11 mouse cellular contexts compared by ENCODE assay signal in the genomic region with DNA sequence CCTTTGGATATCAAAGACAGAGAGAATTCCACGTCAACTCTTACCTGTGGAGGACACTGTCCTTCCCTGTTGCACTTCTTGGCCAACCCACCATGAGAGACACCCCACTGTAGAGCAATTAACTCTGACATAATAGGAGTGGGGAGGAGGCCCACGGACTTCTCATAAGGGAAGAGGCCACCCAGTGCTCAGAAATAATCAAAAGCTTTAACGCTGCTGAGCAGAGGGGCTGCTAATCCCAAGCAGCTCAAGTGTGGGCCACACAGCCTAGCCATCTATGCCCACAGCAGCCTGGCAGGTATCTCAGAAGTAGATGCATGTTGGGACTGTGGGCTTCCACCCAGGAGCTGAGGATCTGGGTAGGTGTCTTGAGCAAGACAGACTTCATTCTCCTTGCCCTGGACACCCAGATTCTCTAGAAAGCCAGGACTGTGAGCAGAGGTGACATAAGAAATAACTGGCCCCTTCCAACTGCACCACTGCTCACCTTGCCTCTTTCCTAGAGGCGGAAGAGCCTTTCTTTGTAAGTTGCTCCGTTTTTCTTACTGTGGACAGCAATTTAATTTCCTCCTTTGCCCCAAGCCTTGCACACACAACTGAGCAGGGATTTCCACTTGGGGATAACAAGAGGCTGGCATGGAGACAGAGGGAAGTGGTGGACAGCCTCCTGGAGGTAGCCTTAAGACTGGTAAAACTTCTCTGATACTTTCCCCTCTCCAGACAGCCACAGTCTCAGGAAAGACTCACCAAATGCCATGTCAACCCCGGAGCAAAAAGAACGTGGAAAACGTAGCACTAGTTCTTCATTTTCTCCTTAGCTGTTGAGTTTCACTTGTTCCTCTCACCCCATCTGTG. TPM values are rescaled to one million over a fixed set of nuclear protein-coding genes. Genes with fewer than 3 reads are reported as not detected.
DNase-seq lines count a peak whose midpoint lies in the region; ATAC-seq lines count a peak whose summit lies in the region.
"Had no signal": no experiment of that assay in that cellular context is flagged by ENCODE, and none has a peak within 500 bp of the region (broad histone marks: within the 10 kb centered on the region; RNA-seq: fewer than 3 reads in every experiment).

No protein-coding gene starts in this region.

- H3K9ac ChIP-seq in embryonic facial prominence, embryonic 11.5 days (replicated peaks; ENCODE audit: low read length), result peak overlapping the region; percentile 37
- peak overlapping the region; percentile 86 for H3K9ac ChIP-seq in hindbrain, embryonic 11.5 days (ENCODE audit: low read depth, low read length)
- H3K9ac ChIP-seq in midbrain, embryonic 14.5 days (replicated peaks; ENCODE audit: low read length), result peak overlapping the region; percentile 71
- H3K9ac ChIP-seq: liver, embryonic 12.5 days had no signal

- H3K36me3 ChIP-seq in embryonic facial prominence, embryonic 11.5 days (replicated peaks; ENCODE audit: control insufficient read depth, insufficient read depth, low read depth, low read length), result no peaks in the 10 kb centered on the region
- H3K36me3 ChIP-seq in hindbrain, embryonic 11.5 days (ENCODE audit: control insufficient read depth, insufficient read depth, low read length), result no peaks in the 10 kb centered on the region
- no peaks in the 10 kb centered on the region for H3K36me3 ChIP-seq in midbrain, embryonic 14.5 days (ENCODE audit: control insufficient read depth, insufficient read depth, low read length)
- H3K36me3 ChIP-seq: liver, embryonic 12.5 days had no signal

- ATAC-seq in embryonic facial prominence, embryonic 11.5 days (replicated peaks; ENCODE audit: insufficient number of reproducible peaks, low FRiP score, low TSS enrichment, low read depth), result no peak
- no peak for ATAC-seq in hindbrain, embryonic 11.5 days (ENCODE audit: low FRiP score)
- no peak for ATAC-seq in midbrain, embryonic 14.5 days (ENCODE audit: low FRiP score, low TSS enrichment)
- ATAC-seq in megakaryocyte, adult 5-6 weeks (ENCODE audit: poor library complexity, severe bottlenecking), result no peak
- ATAC-seq: liver, embryonic 12.5 days had no signal

- H3K4me2 ChIP-seq in embryonic facial prominence, embryonic 11.5 days (ENCODE audit: low read depth, low read length), result peak overlapping the region; percentile 14; the same call in 1 of the 2 replicates
- peak overlapping the region; percentile 68 for H3K4me2 ChIP-seq in hindbrain, embryonic 11.5 days (replicated peaks; ENCODE audit: low read depth, low read length)
- peak overlapping the region; percentile 72 for H3K4me2 ChIP-seq in midbrain, embryonic 14.5 days (ENCODE audit: low read length)
- H3K4me2 ChIP-seq: liver, embryonic 12.5 days had no signal

- H3K27me3 ChIP-seq in embryonic facial prominence, embryonic 11.5 days (ENCODE audit: control insufficient read depth, insufficient read depth, low read length), result peaks cover 57% of the 10 kb centered on the region
- H3K27me3 ChIP-seq in hindbrain, embryonic 11.5 days (ENCODE audit: control insufficient read depth, insufficient read depth, low read length), result peaks cover 7% of the 10 kb centered on the region; the same call in 1 of the 2 replicates
- H3K27me3 ChIP-seq in midbrain, embryonic 14.5 days (ENCODE audit: control insufficient read depth, insufficient read depth, low read length), result peaks cover 5% of the 10 kb centered on the region; the same call in 1 of the 2 replicates

- no peak overlapping the region for H3K27ac ChIP-seq in embryonic facial prominence, embryonic 11.5 days (replicated peaks; ENCODE audit: low read depth, low read length)
- H3K27ac ChIP-seq in hindbrain, embryonic 11.5 days (ENCODE audit: low read depth, low read length), result peak overlapping the region; percentile 63
- H3K27ac ChIP-seq in midbrain, embryonic 14.5 days (replicated peaks; ENCODE audit: low read depth, low read length), result peak overlapping the region; percentile 72
- H3K27ac ChIP-seq: liver, embryonic 12.5 days had no signal

- 2% methylated on average over 8 of the region's 8 CpGs for WGBS in embryonic facial prominence, embryonic 11.5 days
- 4% methylated on average over 8 of the region's 8 CpGs for WGBS in hindbrain, embryonic 11.5 days
- 6% methylated on average over 8 of the region's 8 CpGs for WGBS in midbrain, embryonic 14.5 days

- peaks cover 6% of the 10 kb centered on the region for H3K4me1 ChIP-seq in embryonic facial prominence, embryonic 11.5 days (ENCODE audit: control insufficient read depth, insufficient read depth, low read length)
- peaks cover 11% of the 10 kb centered on the region; the same call in 1 of the 2 replicates for H3K4me1 ChIP-seq in hindbrain, embryonic 11.5 days (replicated peaks; ENCODE audit: control insufficient read depth, insufficient read depth, low read length)
- H3K4me1 ChIP-seq in midbrain, embryonic 14.5 days (ENCODE audit: control insufficient read depth, insufficient read depth, low read length), result peaks cover 46% of the 10 kb centered on the region
- H3K4me1 ChIP-seq: liver, embryonic 12.5 days had no signal

- H3K4me3 ChIP-seq in embryonic facial prominence, embryonic 11.5 days (ENCODE audit: low read depth, low read length), result peak overlapping the region; percentile 40; the same call in 1 of the 2 replicates
- H3K4me3 ChIP-seq in hindbrain, embryonic 11.5 days (ENCODE audit: low read depth, low read length), result peak overlapping the region; percentile 50
- peak overlapping the region; percentile 59 for H3K4me3 ChIP-seq in midbrain, embryonic 14.5 days (replicated peaks; ENCODE audit: low read depth, low read length)
- H3K4me3 ChIP-seq: liver, embryonic 12.5 days; megakaryocyte, embryonic 14.5 days had no signal

- H3K9me3 ChIP-seq in embryonic facial prominence, embryonic 11.5 days (replicated peaks; ENCODE audit: control insufficient read depth, low read length), result no peaks in the 10 kb centered on the region
- no peaks in the 10 kb centered on the region for H3K9me3 ChIP-seq in hindbrain, embryonic 11.5 days (ENCODE audit: control insufficient read depth, low read length)
- no peaks in the 10 kb centered on the region for H3K9me3 ChIP-seq in midbrain, embryonic 14.5 days (ENCODE audit: control insufficient read depth, low read length)
- H3K9me3 ChIP-seq: liver, embryonic 12.5 days; megakaryocyte, embryonic 14.5 days had no signal

- DNase-seq in embryo, embryonic 11 days, result peak; percentile 47
- DNase-seq in embryonic facial prominence, embryonic 11.5 days (ENCODE audit: low spot score), result no peak
- DNase-seq in hindbrain, embryonic 11.5 days (ENCODE audit: low spot score), result peak; percentile 54
- DNase-seq in midbrain, embryonic 14.5 days, result peak; percentile 59
- DNase-seq in thymus, postnatal 25 days, result no peak
- no peak for DNase-seq in adrenal gland, adult (ENCODE audit: inconsistent age in 2 of 2, low spot score in 1 of 2)
- no peak for DNase-seq in urinary bladder, postnatal 14 days (ENCODE audit: low spot score)

RNA-seq across cellular contexts. Expression of a gene that starts 16.1 kb away (rescaled TPM):
- polyA plus RNA-seq in embryonic facial prominence, embryonic 11.5 days (2014; fragmentation: Nextera tagmentation; extraction: Ambion mirVana), result 7.2 and 9.9 TPM in 2 replicates
- 20.7 and 22.3 TPM in 2 replicates for polyA plus RNA-seq in hindbrain, embryonic 11.5 days (2014; fragmentation: Nextera tagmentation; extraction: Ambion mirVana)
- polyA plus RNA-seq in midbrain, embryonic 14.5 days (2014; fragmentation: Nextera tagmentation; extraction: Ambion mirVana), result 20.0 and 24.5 TPM in 2 replicates
- not detected in 2 replicates for total RNA-seq in megakaryocyte, adult 5-6 weeks (2015)
- total RNA-seq in megakaryocyte, adult 5-6 weeks (2017), result not detected in 2 replicates
- polyA plus RNA-seq: heart, embryonic 16.5 days had no signal

Comparison
In these comparisons a context has a peak if more than half of its experiments do, and no peak if none do; other contexts are left out.
1. DNase-seq: peak in embryo, embryonic 11 days (single experiment), hindbrain, embryonic 11.5 days (single experiment) and midbrain, embryonic 14.5 days (single experiment); none in embryonic facial prominence, embryonic 11.5 days (single experiment), thymus, postnatal 25 days (single experiment), adrenal gland, adult (0 of 2) and urinary bladder, postnatal 14 days (single experiment).
2. H3K4me2 ChIP-seq: peak in every context shown above with its lines; median percentile 72 in midbrain, embryonic 14.5 days; 68 in hindbrain, embryonic 11.5 days; 14 in embryonic facial prominence, embryonic 11.5 days.
3. Peak in every context shown above with its lines, with median percentiles within 50 percentile points of each other: H3K4me3 ChIP-seq and H3K9ac ChIP-seq.